Mouse (Mus musculus) kidney, postnatal 36 days (tissue): ENCODE data around the gene Psme1.

Experiments
- DNase-seq, 2 experiments: peaks; one replicate each; pipeline ENCODE4 v3.0.0; 2021 to 2022; ENCODE audit warnings: mixed read lengths in 2 of 2

The Psme1 gene

DNA sequence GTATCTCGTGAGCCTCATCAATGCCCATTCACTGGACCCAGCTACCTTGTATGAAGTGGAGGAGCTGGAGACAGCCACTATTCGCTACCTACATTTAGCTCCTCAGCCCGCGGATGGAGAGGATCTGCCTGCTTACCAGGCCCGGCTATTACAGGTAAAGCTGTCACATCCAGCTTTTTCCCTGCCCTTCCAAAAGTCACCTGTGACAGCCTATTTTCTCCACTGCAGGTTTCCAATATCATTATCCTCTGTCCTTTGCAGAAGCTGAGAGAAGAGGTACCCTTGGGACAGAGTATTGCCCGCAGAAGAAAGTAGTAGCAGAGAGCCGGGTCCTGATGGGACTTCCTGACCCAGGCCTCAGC is 25.3 kb downstream of the Psme1 start, which contains the start of gene Irf9:
TSS of gene Irf9 (plus strand) at position 301 of the 362 bp plus-strand sequence.
- no peak for DNase-seq

GRCm38 (mm10) chr14:55603633-55604576 is 26.0 kb downstream of the Psme1 start:
- DNase-seq, result peak; percentile 96 to 97

GRCm38 (mm10) chr14:55604823-55605222 is 26.9 kb downstream of the Psme1 start:
- DNase-seq, result no peak

DNA sequence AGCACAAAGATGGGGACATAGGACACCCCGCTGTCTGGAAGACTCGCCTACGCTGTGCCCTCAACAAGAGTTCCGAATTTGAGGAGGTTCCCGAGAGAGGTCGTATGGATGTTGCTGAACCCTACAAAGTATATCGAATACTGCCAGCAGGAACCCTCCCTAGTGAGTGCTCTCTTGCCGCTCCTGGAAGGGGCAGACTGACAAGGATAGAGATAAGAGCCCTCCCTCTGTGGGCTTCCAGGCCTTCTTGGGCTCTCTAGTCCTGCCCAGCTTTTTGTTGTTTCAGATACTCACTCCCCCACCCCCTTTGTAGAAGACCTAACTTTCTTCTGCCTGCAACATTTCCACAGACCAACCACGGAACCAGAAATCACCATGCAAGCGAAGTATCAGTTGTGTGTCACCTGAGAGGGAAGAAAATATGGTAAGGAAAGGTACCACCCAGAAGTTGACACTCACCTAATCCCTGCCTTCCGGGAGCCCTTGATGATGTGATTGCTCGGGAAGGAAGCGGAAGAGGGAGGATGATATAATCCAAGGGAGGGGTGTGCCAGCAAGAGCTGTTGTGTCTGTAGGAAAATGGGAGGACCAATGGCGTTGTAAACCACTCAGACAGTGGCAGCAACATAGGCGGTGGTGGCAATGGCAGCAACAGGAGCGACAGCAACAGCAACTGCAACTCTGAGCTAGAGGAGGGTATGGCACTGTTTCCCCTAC is 28.0 kb downstream of the Psme1 start:
- no peak for DNase-seq

- DNase-seq, result no peak
Observed at GRCm38 (mm10) chr14:55608339-55608738, 30.4 kb downstream of the Psme1 start.

DNA sequence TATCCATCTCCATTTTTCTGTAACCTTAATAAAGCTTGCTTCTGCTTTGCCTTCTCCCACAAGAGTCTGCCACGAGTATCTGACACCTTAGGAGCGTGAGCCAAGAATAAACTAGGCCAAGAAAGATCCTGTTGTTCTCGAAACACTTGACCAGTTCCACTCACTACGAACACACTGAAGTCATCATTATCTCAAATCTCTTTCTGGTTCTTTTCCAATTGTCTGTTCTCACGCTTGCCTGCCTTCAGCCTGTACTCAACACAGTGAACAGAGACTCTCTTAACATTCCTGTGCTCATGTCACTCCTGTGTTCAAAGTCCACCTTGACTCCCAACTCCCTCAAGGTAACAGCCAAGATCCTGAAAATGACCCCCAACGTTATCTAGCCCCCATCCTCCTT is 35.4 kb downstream of the Psme1 start:
- DNase-seq, result peak; percentile 19 to 29

GRCm38 (mm10) chr14:55614565-55615178 is 36.7 kb downstream of the Psme1 start:
- no peak for DNase-seq

GRCm38 (mm10) chr14:55615876-55616275 is 38.0 kb downstream of the Psme1 start:
- no peak for DNase-seq

GRCm38 (mm10) chr14:55616844-55617243 is 38.9 kb downstream of the Psme1 start:
- DNase-seq, result no peak

- DNase-seq, result peak; percentile 51 to 64
Observed at GRCm38 (mm10) chr14:55617822-55618221, 39.9 kb downstream of the Psme1 start, which contains the start of gene Rec8. Gene Rec8 (plus strand): TSS chr14:55618037.

DNA sequence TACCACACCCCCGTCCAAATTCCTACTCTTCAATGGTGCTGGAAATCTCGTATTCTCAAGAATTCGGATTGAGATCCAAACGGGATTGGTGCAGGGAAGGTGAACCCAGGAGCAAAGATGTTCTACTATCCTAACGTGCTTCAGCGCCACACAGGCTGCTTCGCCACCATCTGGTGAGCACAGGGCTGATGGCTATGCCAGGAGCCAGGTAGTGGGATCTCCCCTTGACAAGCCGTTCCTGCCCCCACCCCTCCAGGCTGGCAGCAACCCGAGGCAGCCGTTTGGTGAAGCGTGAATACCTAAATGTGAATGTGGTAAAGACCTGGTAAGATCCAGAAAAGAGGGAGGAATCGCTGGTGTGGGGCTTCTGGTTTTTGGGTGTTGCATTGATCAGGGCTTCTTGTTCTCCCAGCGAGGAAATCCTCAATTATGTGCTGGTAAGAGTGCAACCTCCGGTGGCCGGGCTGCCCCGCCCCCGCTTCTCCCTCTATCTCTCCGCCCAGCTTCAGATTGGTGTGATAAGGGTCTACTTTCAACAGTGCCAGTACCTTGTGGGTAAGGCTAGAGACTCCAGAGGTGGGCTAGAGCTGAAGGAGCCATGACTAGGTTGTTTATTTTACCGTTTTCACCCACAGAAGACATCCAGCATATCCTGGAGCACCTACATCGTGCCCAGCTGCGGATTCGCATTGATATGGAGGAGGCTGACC is 40.7 kb downstream of the Psme1 start:
- no peak for DNase-seq

- no peak for DNase-seq
Observed at GRCm38 (mm10) chr14:55628077-55628827, 50.3 kb downstream of the Psme1 start.

GRCm38 (mm10) chr14:55629312-55629711 is 51.4 kb downstream of the Psme1 start:
- DNase-seq, result peak; percentile 49 to 86
